ENCODE assay signal across 8 mouse cellular contexts in genomic region chr3:89244982-89245687, GRCm38 (mm10). TPM values are rescaled to one million over a fixed set of nuclear protein-coding genes. Genes with fewer than 3 reads are reported as not detected.
DNase-seq lines count a peak whose midpoint lies in the region; ATAC-seq and TF ChIP-seq lines count a peak whose summit lies in the region.

No protein-coding gene starts in this region.

- H3K9ac ChIP-seq in heart, embryonic 11.5 days (ENCODE audit: low read depth, low read length), result peak overlapping the region; percentile 52; the same call in 1 of the 2 replicates
- peak overlapping the region; percentile 20; the same call in 1 of the 2 replicates for H3K9ac ChIP-seq in intestine, embryonic 15.5 days
- no peak overlapping the region for H3K9ac ChIP-seq in liver, postnatal 0 days (replicated peaks)

- 2% methylated on average over 20 of the region's 26 CpGs for WGBS in heart, embryonic 11.5 days (ENCODE audit: insufficient replicate concordance)
- under 1% methylated on average over 18 of the region's 26 CpGs for WGBS in intestine, embryonic 15.5 days
- WGBS in liver, postnatal 0 days (ENCODE audit: insufficient replicate concordance), result under 1% methylated on average over 18 of the region's 26 CpGs

- TF ChIP-seq EP300 in liver, postnatal 0 days (IDR thresholded peaks at IDR 0.05; ENCODE audit: low read depth), result no peak

- no peaks in the 10 kb centered on the region for H3K9me3 ChIP-seq in heart, embryonic 11.5 days (replicated peaks; ENCODE audit: control insufficient read depth, low read length)
- no peaks in the 10 kb centered on the region for H3K9me3 ChIP-seq in E14TG2a.4 (ENCODE audit: low read length)
- H3K9me3 ChIP-seq in intestine, embryonic 15.5 days, result no peaks in the 10 kb centered on the region
- no peaks in the 10 kb centered on the region for H3K9me3 ChIP-seq in liver, postnatal 0 days (ENCODE audit: low read length)

- no peak overlapping the region for H3K27ac ChIP-seq in heart, embryonic 11.5 days (ENCODE audit: low read depth, low read length)
- H3K27ac ChIP-seq in cortical plate, adult 2 months (ENCODE audit: insufficient read depth, low read length), result peak overlapping the region; percentile 83
- no peak overlapping the region for H3K27ac ChIP-seq in intestine, embryonic 15.5 days
- no peak overlapping the region for H3K27ac ChIP-seq in liver, postnatal 0 days (ENCODE audit: low read depth)

- H3K4me3 ChIP-seq in heart, embryonic 11.5 days (ENCODE audit: low read depth, low read length), result peak overlapping the region; percentile 44
- H3K4me3 ChIP-seq in E14TG2a.4 (replicated peaks; ENCODE audit: low read length), result peak overlapping the region; percentile 90
- H3K4me3 ChIP-seq in cortical plate, adult 2 months (ENCODE audit: insufficient read depth, low read length), result peak overlapping the region; percentile 70
- H3K4me3 ChIP-seq in intestine, embryonic 15.5 days (replicated peaks), result peak overlapping the region; percentile 62
- H3K4me3 ChIP-seq in liver, postnatal 0 days (ENCODE audit: low read depth, low read length), result peak overlapping the region; percentile 22; the same call in 1 of the 2 replicates

- H3K27me3 ChIP-seq in heart, embryonic 11.5 days (ENCODE audit: control insufficient read depth, insufficient read depth, low read length), result peaks cover 21% of the 10 kb centered on the region
- H3K27me3 ChIP-seq in E14TG2a.4 (ENCODE audit: insufficient read depth, low read length), result peaks cover 35% of the 10 kb centered on the region
- H3K27me3 ChIP-seq in intestine, embryonic 15.5 days (replicated peaks), result 0 out of 2 replicates have a peak, but pooled peaks cover 6% of the 10 kb centered on the region
- H3K27me3 ChIP-seq in liver, postnatal 0 days (ENCODE audit: insufficient read depth, low read length), result peaks cover 14% of the 10 kb centered on the region
- no peaks in the 10 kb centered on the region for H3K27me3 ChIP-seq in splenic B cell, adult 2 months (ENCODE audit: control insufficient read depth, insufficient read depth, low read length, poor library complexity, severe bottlenecking)

- no peak for DNase-seq in heart, postnatal 4 days
- DNase-seq in liver, postnatal 0 days, result no peak
- DNase-seq in splenic B cell, adult 2 months (ENCODE audit: low read depth, low spot score), result peak; percentile 64

- TF ChIP-seq POLR2A in cortical plate, adult 2 months (IDR thresholded peaks at IDR 0.05; ENCODE audit: extremely low read depth, insufficient read depth, low read length), result no peak

- H3K36me3 ChIP-seq in heart, embryonic 11.5 days (ENCODE audit: control insufficient read depth, insufficient read depth, low read length), result no peaks in the 10 kb centered on the region; the same call in 1 of the 2 replicates
- H3K36me3 ChIP-seq in E14TG2a.4 (ENCODE audit: insufficient read depth, low read length), result peaks cover 24% of the 10 kb centered on the region
- H3K36me3 ChIP-seq in intestine, embryonic 15.5 days, result 0 out of 2 replicates have a peak, but pooled peaks cover 10% of the 10 kb centered on the region
- peaks cover 5% of the 10 kb centered on the region; the same call in 1 of the 2 replicates for H3K36me3 ChIP-seq in liver, postnatal 0 days (replicated peaks; ENCODE audit: insufficient read depth, low read length)
- peaks cover 4% of the 10 kb centered on the region; the same call in 1 of the 2 replicates for H3K36me3 ChIP-seq in splenic B cell, adult 2 months (ENCODE audit: control insufficient read depth, insufficient read depth, low read length, poor library complexity, severe bottlenecking)

- TF ChIP-seq CTCF in E14TG2a.4 (conservative IDR thresholded peaks at IDR 0.05; ENCODE audit: low read length), result no peak
- TF ChIP-seq CTCF in cortical plate, adult 2 months (IDR thresholded peaks at IDR 0.05; ENCODE audit: extremely low read depth, insufficient read depth, low read length), result no peak
- no peak for TF ChIP-seq CTCF in liver, postnatal 0 days (IDR thresholded peaks at IDR 0.05; ENCODE audit: low read depth)

- ATAC-seq in heart, embryonic 11.5 days (replicated peaks; ENCODE audit: insufficient number of reproducible peaks, low FRiP score, low TSS enrichment), result 0 out of 2 replicates have a peak, but pooled peaks have one; percentile 5
- peak; percentile 17; the same call in 1 of the 2 replicates for ATAC-seq in intestine, embryonic 15.5 days
- ATAC-seq in liver, postnatal 0 days, result no peak
- no peak for ATAC-seq in frontal cortex, adult (ENCODE audit: low TSS enrichment)

- H3K4me1 ChIP-seq in heart, embryonic 11.5 days (ENCODE audit: control insufficient read depth, insufficient read depth, low read length), result peaks cover 22% of the 10 kb centered on the region
- peaks cover 59% of the 10 kb centered on the region for H3K4me1 ChIP-seq in E14TG2a.4 (replicated peaks; ENCODE audit: low read depth, low read length)
- peaks cover 2% of the 10 kb centered on the region; the same call in 1 of the 2 replicates for H3K4me1 ChIP-seq in cortical plate, adult 2 months (ENCODE audit: control insufficient read depth, insufficient read depth, low read length)
- H3K4me1 ChIP-seq in intestine, embryonic 15.5 days (replicated peaks), result peaks cover 34% of the 10 kb centered on the region
- H3K4me1 ChIP-seq in liver, postnatal 0 days (ENCODE audit: insufficient read depth), result peaks cover 36% of the 10 kb centered on the region

- peak overlapping the region; percentile 75 for H3K4me2 ChIP-seq in heart, embryonic 11.5 days
- H3K4me2 ChIP-seq in intestine, embryonic 15.5 days (replicated peaks), result peak overlapping the region; percentile 83
- peak overlapping the region; percentile 89 for H3K4me2 ChIP-seq in liver, postnatal 0 days (ENCODE audit: low read depth, low read length)

RNA-seq across cellular contexts. Expression of gene Krtcap2, which starts 0.6 kb away (rescaled TPM):
- 248 and 274 TPM in 2 replicates for polyA plus RNA-seq in heart, embryonic 11.5 days (2014; fragmentation: Nextera tagmentation; extraction: Ambion mirVana)
- total RNA-seq in heart, postnatal 4 days (2021), result 100 to 1,000 TPM; 100 to 104 TPM
- polyA plus RNA-seq in cortical plate, adult 2 months (2012; rRNA removed), result 58.2 and 61.9 TPM in 2 replicates
- polyA plus RNA-seq in intestine, embryonic 15.5 days (2015; fragmentation: Nextera tagmentation; extraction: Ambion mirVana), result 348 and 351 TPM in 2 replicates
- 141 TPM in 2 replicates for polyA plus RNA-seq in liver, postnatal 0 days (2015; fragmentation: Nextera tagmentation; extraction: Ambion mirVana)

RNA-seq across cellular contexts. Expression of gene Trim46, which starts 1.0 kb away (rescaled TPM):
- polyA plus RNA-seq in heart, embryonic 11.5 days (2014; fragmentation: Nextera tagmentation; extraction: Ambion mirVana), result 0.56 and 1.1 TPM in 2 replicates
- 1 to 10 TPM; 1.3 to 1.6 TPM for total RNA-seq in heart, postnatal 4 days (2021)
- 87.2 and 91.0 TPM in 2 replicates for polyA plus RNA-seq in cortical plate, adult 2 months (2012; rRNA removed)
- 2.9 and 4.1 TPM in 2 replicates for polyA plus RNA-seq in intestine, embryonic 15.5 days (2015; fragmentation: Nextera tagmentation; extraction: Ambion mirVana)
- polyA plus RNA-seq in liver, postnatal 0 days (2015; fragmentation: Nextera tagmentation; extraction: Ambion mirVana), result 0.06 and 0.21 TPM in 2 replicates

RNA-seq across cellular contexts. Expression of gene Dpm3, which starts 14.0 kb away (rescaled TPM):
- polyA plus RNA-seq in heart, embryonic 11.5 days (2014; fragmentation: Nextera tagmentation; extraction: Ambion mirVana), result 83.1 and 94.1 TPM in 2 replicates
- total RNA-seq in heart, postnatal 4 days (2021), result 10 to 100 TPM; 51.6 to 61.0 TPM
- 150 and 156 TPM in 2 replicates for polyA plus RNA-seq in cortical plate, adult 2 months (2012; rRNA removed)
- polyA plus RNA-seq in intestine, embryonic 15.5 days (2015; fragmentation: Nextera tagmentation; extraction: Ambion mirVana), result 131 and 134 TPM in 2 replicates
- polyA plus RNA-seq in liver, postnatal 0 days (2015; fragmentation: Nextera tagmentation; extraction: Ambion mirVana), result 63.2 and 73.2 TPM in 2 replicates

RNA-seq across cellular contexts. Expression of gene Muc1, which starts 16.3 kb away (rescaled TPM):
- polyA plus RNA-seq in heart, embryonic 11.5 days (2014; fragmentation: Nextera tagmentation; extraction: Ambion mirVana), result 0.21 and 0.53 TPM in 2 replicates
- total RNA-seq in heart, postnatal 4 days (2021), result under 1 TPM; 0.61 to 0.74 TPM
- polyA plus RNA-seq in cortical plate, adult 2 months (2012; rRNA removed), result 0.88 and 0.95 TPM in 2 replicates
- 10.1 and 19.7 TPM in 2 replicates for polyA plus RNA-seq in intestine, embryonic 15.5 days (2015; fragmentation: Nextera tagmentation; extraction: Ambion mirVana)
- polyA plus RNA-seq in liver, postnatal 0 days (2015; fragmentation: Nextera tagmentation; extraction: Ambion mirVana), result 0.40 and 0.56 TPM in 2 replicates

RNA-seq across cellular contexts. Expression of gene Mtx1, which starts 18.2 kb away (rescaled TPM):
- polyA plus RNA-seq in heart, embryonic 11.5 days (2014; fragmentation: Nextera tagmentation; extraction: Ambion mirVana), result 144 and 145 TPM in 2 replicates
- total RNA-seq in heart, postnatal 4 days (2021), result 10 to 100 TPM; 62.9 to 67.2 TPM
- polyA plus RNA-seq in cortical plate, adult 2 months (2012; rRNA removed), result 132 and 155 TPM in 2 replicates
- 214 and 222 TPM in 2 replicates for polyA plus RNA-seq in intestine, embryonic 15.5 days (2015; fragmentation: Nextera tagmentation; extraction: Ambion mirVana)
- 105 and 111 TPM in 2 replicates for polyA plus RNA-seq in liver, postnatal 0 days (2015; fragmentation: Nextera tagmentation; extraction: Ambion mirVana)

Comparison
In these comparisons a context has a peak if more than half of its experiments do, and no peak if none do; other contexts are left out.
1. ATAC-seq: peak in heart, embryonic 11.5 days (single experiment) and intestine, embryonic 15.5 days (single experiment); none in liver, postnatal 0 days (single experiment) and frontal cortex, adult (single experiment).
2. H3K4me3 ChIP-seq: peak in every context shown above with its lines; median percentile 90 in E14TG2a.4; 70 in cortical plate, adult 2 months; 62 in intestine, embryonic 15.5 days; 44 in heart, embryonic 11.5 days; 22 in liver, postnatal 0 days.
3. RNA of gene Trim46, which starts 1.0 kb away (polyA plus RNA-seq): 87.2 to 91.0 TPM in cortical plate, adult 2 months; 2.9 to 4.1 TPM in intestine, embryonic 15.5 days, 0.56 to 1.1 TPM in heart, embryonic 11.5 days and 0.06 to 0.21 TPM in liver, postnatal 0 days; every median in the first group is over 10 times any median in the second.
4. Peak in every context shown above with its lines, with median percentiles within 50 percentile points of each other: H3K4me2 ChIP-seq.